ENCODE assay signal across 9 mouse cellular contexts in the genomic region with DNA sequence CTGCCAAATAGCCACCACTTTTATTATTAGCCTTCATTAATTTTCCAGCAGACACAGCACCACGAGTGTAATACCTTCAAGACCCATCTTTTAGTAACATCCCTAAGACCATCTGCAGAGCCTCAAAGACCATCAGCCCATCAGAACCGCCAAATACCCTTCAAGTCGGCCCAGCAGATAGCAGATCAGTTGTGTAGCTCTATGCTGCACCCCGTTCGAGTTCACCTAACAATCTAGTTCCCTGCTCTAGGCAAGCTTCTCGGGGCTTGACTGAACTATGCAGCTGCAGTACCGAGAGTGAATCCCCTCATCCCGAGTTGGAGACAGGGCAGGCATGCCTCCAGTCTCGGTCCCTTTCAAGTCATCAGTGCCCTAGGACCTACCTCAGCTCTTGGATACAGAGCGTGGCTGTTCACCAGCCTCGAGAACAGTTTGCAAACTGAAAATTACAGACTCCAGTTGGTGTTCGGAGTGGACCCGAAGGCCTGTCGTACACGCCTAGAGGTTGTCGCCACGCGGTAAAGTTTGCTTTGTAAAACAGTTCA. TPM values are rescaled to one million over a fixed set of nuclear protein-coding genes. Genes with fewer than 3 reads are reported as not detected.
A peak's percentile ranks its signal among the peaks of the same experiment; 100 is the strongest.
DNase-seq lines count a peak whose midpoint lies in the region; ATAC-seq and TF ChIP-seq lines count a peak whose summit lies in the region.
"Had no signal": no experiment of that assay in that cellular context is flagged by ENCODE, and none has a peak within 500 bp of the region (broad histone marks: within the 10 kb centered on the region; RNA-seq: fewer than 3 reads in every experiment).

No protein-coding gene starts in this region.

- no peak for TF ChIP-seq CTCF in heart, postnatal 0 days (IDR thresholded peaks at IDR 0.05; ENCODE audit: low read depth)
- TF ChIP-seq CTCF in bone marrow macrophage, adult 2 months (IDR thresholded peaks at IDR 0.05; ENCODE audit: low read depth, low read length) = no peak
- TF ChIP-seq CTCF in hindbrain, postnatal 0 days (IDR thresholded peaks at IDR 0.05; ENCODE audit: low read depth) = no peak

- peak overlapping the region; percentile 57 for H3K9ac ChIP-seq in heart, postnatal 0 days (replicated peaks; ENCODE audit: low read depth, low read length)
- H3K9ac ChIP-seq in hindbrain, postnatal 0 days (replicated peaks; ENCODE audit: low read length) = peak overlapping the region; percentile 51
- H3K9ac ChIP-seq in midbrain, embryonic 14.5 days (replicated peaks; ENCODE audit: low read length) = peak overlapping the region; percentile 65

- no peaks in the 10 kb centered on the region for H3K4me1 ChIP-seq in heart, postnatal 0 days (ENCODE audit: control insufficient read depth, insufficient read depth)
- no peaks in the 10 kb centered on the region for H3K4me1 ChIP-seq in bone marrow macrophage, adult 2 months (ENCODE audit: control insufficient read depth, insufficient read depth, low read length)
- no peaks in the 10 kb centered on the region for H3K4me1 ChIP-seq in hindbrain, postnatal 0 days (ENCODE audit: insufficient read depth, low read length)
- 0 out of 2 replicates have a peak, but pooled peaks cover 5% of the 10 kb centered on the region for H3K4me1 ChIP-seq in midbrain, embryonic 14.5 days (ENCODE audit: control insufficient read depth, insufficient read depth, low read length)

- WGBS in heart, postnatal 0 days = 14% methylated on average over 18 of the region's 18 CpGs
- 28% methylated on average over 18 of the region's 18 CpGs for WGBS in hindbrain, postnatal 0 days
- 23% methylated on average over 18 of the region's 18 CpGs for WGBS in midbrain, embryonic 14.5 days

- peak overlapping the region; percentile 65 for H3K4me2 ChIP-seq in heart, postnatal 0 days (ENCODE audit: low read depth, low read length)
- peak overlapping the region; percentile 59 for H3K4me2 ChIP-seq in hindbrain, postnatal 0 days (ENCODE audit: low read depth, low read length)
- H3K4me2 ChIP-seq in midbrain, embryonic 14.5 days (ENCODE audit: low read length) = peak overlapping the region; percentile 56

- no peak for DNase-seq in heart, postnatal 0 days (ENCODE audit: low spot score)
- DNase-seq in heart, adult 11 months = no peak
- no peak for DNase-seq in hindbrain, postnatal 0 days (ENCODE audit: low spot score)
- DNase-seq in midbrain, embryonic 14.5 days = no peak
- DNase-seq in ovary, postnatal 36 days (ENCODE audit: low spot score) = no peak
- no peak for DNase-seq in cerebellum, adult 11-12 months
- DNase-seq in cerebellum, postnatal 25 days = no peak

- no peaks in the 10 kb centered on the region for H3K9me3 ChIP-seq in heart, postnatal 0 days (replicated peaks; ENCODE audit: control insufficient read depth, low read length)
- no peaks in the 10 kb centered on the region for H3K9me3 ChIP-seq in hindbrain, postnatal 0 days (ENCODE audit: low read length)
- no peaks in the 10 kb centered on the region for H3K9me3 ChIP-seq in midbrain, embryonic 14.5 days (ENCODE audit: control insufficient read depth, low read length)

- no peaks in the 10 kb centered on the region for H3K27me3 ChIP-seq in heart, postnatal 0 days (ENCODE audit: control insufficient read depth, insufficient read depth, low read length)
- H3K27me3 ChIP-seq in hindbrain, postnatal 0 days (ENCODE audit: insufficient read depth, low read length) = no peaks in the 10 kb centered on the region
- H3K27me3 ChIP-seq in midbrain, embryonic 14.5 days (ENCODE audit: control insufficient read depth, insufficient read depth, low read length) = no peaks in the 10 kb centered on the region

- TF ChIP-seq EP300 in heart, postnatal 0 days (IDR thresholded peaks at IDR 0.05; ENCODE audit: low read depth) = no peak

- H3K27ac ChIP-seq in heart, postnatal 0 days (ENCODE audit: low read depth) = no peak overlapping the region
- no peak overlapping the region for H3K27ac ChIP-seq in bone marrow macrophage, adult 2 months (ENCODE audit: insufficient read depth, low read depth, low read length)
- no peak overlapping the region for H3K27ac ChIP-seq in hindbrain, postnatal 0 days
- H3K27ac ChIP-seq in midbrain, embryonic 14.5 days (replicated peaks; ENCODE audit: low read depth, low read length) = peak overlapping the region; percentile 26; the same call in 1 of the 2 replicates

- no peak for TF ChIP-seq POLR2A in bone marrow macrophage, adult 2 months (IDR thresholded peaks at IDR 0.05; ENCODE audit: borderline replicate concordance, low read depth, low read length)

- peak overlapping the region; percentile 56 for H3K4me3 ChIP-seq in heart, postnatal 0 days (ENCODE audit: low read depth, low read length)
- peak overlapping the region; percentile 80 for H3K4me3 ChIP-seq in bone marrow macrophage, adult 2 months (ENCODE audit: insufficient read depth, low read length)
- H3K4me3 ChIP-seq in hindbrain, postnatal 0 days (ENCODE audit: low read length) = peak overlapping the region; percentile 57
- peak overlapping the region; percentile 52 for H3K4me3 ChIP-seq in midbrain, embryonic 14.5 days (replicated peaks; ENCODE audit: low read depth, low read length)

- peak; percentile 47 for ATAC-seq in heart, postnatal 0 days (ENCODE audit: insufficient read depth, low read depth)
- ATAC-seq in hindbrain, postnatal 0 days = peak; percentile 69; the same call in 1 of the 2 replicates
- no peak for ATAC-seq in midbrain, embryonic 14.5 days (ENCODE audit: low FRiP score, low TSS enrichment)

- no peaks in the 10 kb centered on the region for H3K36me3 ChIP-seq in heart, postnatal 0 days (replicated peaks; ENCODE audit: control insufficient read depth, insufficient read depth, low read length)
- no peaks in the 10 kb centered on the region for H3K36me3 ChIP-seq in hindbrain, postnatal 0 days (ENCODE audit: insufficient read depth, low read length)
- H3K36me3 ChIP-seq in midbrain, embryonic 14.5 days (ENCODE audit: control insufficient read depth, insufficient read depth, low read length) = no peaks in the 10 kb centered on the region

RNA-seq across cellular contexts. Expression of a gene that starts 0.3 kb away (rescaled TPM):
- 20.9 and 25.1 TPM in 2 replicates for total RNA-seq in heart, postnatal 0 days (2014; rRNA removed; ENCODE audit: low replicate concordance)
- 17.1 and 18.8 TPM in 2 replicates for polyA plus RNA-seq in heart, postnatal 0 days (2015; fragmentation: Nextera tagmentation; extraction: Ambion mirVana)
- polyA plus RNA-seq in bone marrow macrophage, adult 2 months (2012; ENCODE audit: insufficient read depth, insufficient read length, missing spikeins) = 10.5 and 13.8 TPM in 2 replicates
- total RNA-seq in hindbrain, postnatal 0 days (2014; rRNA removed) = 44.4 and 45.6 TPM in 2 replicates
- 38.1 and 39.8 TPM in 2 replicates for polyA plus RNA-seq in hindbrain, postnatal 0 days (2015; fragmentation: Nextera tagmentation; extraction: Ambion mirVana)
- polyA plus RNA-seq in midbrain, embryonic 14.5 days (2014; fragmentation: Nextera tagmentation; extraction: Ambion mirVana) = 43.7 and 55.4 TPM in 2 replicates

RNA-seq across cellular contexts. Expression of a gene that starts 19.1 kb away (rescaled TPM):
- 10.5 and 20.4 TPM in 2 replicates for total RNA-seq in heart, postnatal 0 days (2014; rRNA removed; ENCODE audit: low replicate concordance)
- 5.0 and 5.8 TPM in 2 replicates for polyA plus RNA-seq in heart, postnatal 0 days (2015; fragmentation: Nextera tagmentation; extraction: Ambion mirVana)
- not detected in 2 replicates for polyA plus RNA-seq in bone marrow macrophage, adult 2 months (2012; ENCODE audit: insufficient read depth, insufficient read length, missing spikeins)
- total RNA-seq in hindbrain, postnatal 0 days (2014; rRNA removed) = 23.8 and 26.8 TPM in 2 replicates
- 15.9 and 20.8 TPM in 2 replicates for polyA plus RNA-seq in hindbrain, postnatal 0 days (2015; fragmentation: Nextera tagmentation; extraction: Ambion mirVana)
- 28.7 and 44.3 TPM in 2 replicates for polyA plus RNA-seq in midbrain, embryonic 14.5 days (2014; fragmentation: Nextera tagmentation; extraction: Ambion mirVana)
- total RNA-seq: neutrophil, adult 5-6 weeks had no signal

RNA-seq across cellular contexts. Expression of a gene that starts 45.5 kb away (rescaled TPM):
- total RNA-seq in heart, postnatal 0 days (2014; rRNA removed; ENCODE audit: low replicate concordance) = 1.6 and 5.6 TPM in 2 replicates
- polyA plus RNA-seq in heart, postnatal 0 days (2015; fragmentation: Nextera tagmentation; extraction: Ambion mirVana) = 2.5 and 2.9 TPM in 2 replicates
- 5.5 and 6.9 TPM in 2 replicates for polyA plus RNA-seq in bone marrow macrophage, adult 2 months (2012; ENCODE audit: insufficient read depth, insufficient read length, missing spikeins)
- total RNA-seq in hindbrain, postnatal 0 days (2014; rRNA removed) = 60.8 and 68.4 TPM in 2 replicates
- polyA plus RNA-seq in hindbrain, postnatal 0 days (2015; fragmentation: Nextera tagmentation; extraction: Ambion mirVana) = 49.2 and 49.3 TPM in 2 replicates
- polyA plus RNA-seq in midbrain, embryonic 14.5 days (2014; fragmentation: Nextera tagmentation; extraction: Ambion mirVana) = 45.5 and 50.4 TPM in 2 replicates

RNA-seq across cellular contexts. Expression of a gene that starts 58.5 kb away (rescaled TPM):
- 23.0 and 26.2 TPM in 2 replicates for total RNA-seq in heart, postnatal 0 days (2014; rRNA removed; ENCODE audit: low replicate concordance)
- polyA plus RNA-seq in heart, postnatal 0 days (2015; fragmentation: Nextera tagmentation; extraction: Ambion mirVana) = 20.6 and 26.3 TPM in 2 replicates
- polyA plus RNA-seq in bone marrow macrophage, adult 2 months (2012; ENCODE audit: insufficient read depth, insufficient read length, missing spikeins) = 70.9 and 95.1 TPM in 2 replicates
- 25.2 and 41.3 TPM in 2 replicates for total RNA-seq in hindbrain, postnatal 0 days (2014; rRNA removed)
- 29.8 and 30.2 TPM in 2 replicates for polyA plus RNA-seq in hindbrain, postnatal 0 days (2015; fragmentation: Nextera tagmentation; extraction: Ambion mirVana)
- 24.7 and 29.6 TPM in 2 replicates for polyA plus RNA-seq in midbrain, embryonic 14.5 days (2014; fragmentation: Nextera tagmentation; extraction: Ambion mirVana)
